Mouse (Mus musculus) natural killer cell, adult 2 months (primary cell): ENCODE measurements around the gene Rab31.
A peak's percentile ranks its signal among the peaks of the same experiment; 100 is the strongest.

Source experiments
- DNase-seq, 2 experiments: peaks; one replicate each; pipeline ENCODE4 v3.0.0; 2022; ENCODE audit warnings: low spot score in 2 of 2

Gene Rab31

GRCm38 (mm10) chr17:65783182-65784161, 10.9 kb upstream of the Rab31 start:
- peak; percentile 60 to 72 for DNase-seq

- peak; percentile 49 to 60 for DNase-seq
Measured at GRCm38 (mm10) chr17:65782551-65783141, 10.1 kb upstream of the Rab31 start, which contains the start of gene Ppp4r1. Gene Ppp4r1 (plus strand): TSS chr17:65782573.

- DNase-seq: no peak
Measured at GRCm38 (mm10) chr17:65780970-65781369, 8.4 kb upstream of the Rab31 start.

GRCm38 (mm10) chr17:65777461-65777860, 4.9 kb upstream of the Rab31 start:
- DNase-seq: no peak

GRCm38 (mm10) chr17:65776228-65776627, 3.7 kb upstream of the Rab31 start:
- DNase-seq: no peak

GRCm38 (mm10) chr17:65774439-65774838, 1.9 kb upstream of the Rab31 start:
- no peak for DNase-seq

GRCm38 (mm10) chr17:65773617-65774016, 1.1 kb upstream of the Rab31 start:
- no peak for DNase-seq

GRCm38 (mm10) chr17:65770982-65771915, 1.3 kb downstream of the Rab31 start:
- peak; percentile 6 to 23 for DNase-seq

GRCm38 (mm10) chr17:65768486-65768885, 4.1 kb downstream of the Rab31 start:
- no peak for DNase-seq

- no peak for DNase-seq
Measured at GRCm38 (mm10) chr17:65763221-65763620, 9.3 kb downstream of the Rab31 start.

- DNase-seq: no peak
Measured at GRCm38 (mm10) chr17:65757150-65757549, 15.4 kb downstream of the Rab31 start.

- no peak for DNase-seq
Measured at GRCm38 (mm10) chr17:65755857-65756256, 16.7 kb downstream of the Rab31 start.

GRCm38 (mm10) chr17:65753130-65753529, 19.4 kb downstream of the Rab31 start:
- no peak for DNase-seq

- DNase-seq: no peak
Measured at GRCm38 (mm10) chr17:65750301-65750700, 22.3 kb downstream of the Rab31 start.

- DNase-seq: no peak
Measured at GRCm38 (mm10) chr17:65749803-65750202, 22.7 kb downstream of the Rab31 start.

- no peak for DNase-seq
Measured at GRCm38 (mm10) chr17:65748997-65749396, 23.6 kb downstream of the Rab31 start.

GRCm38 (mm10) chr17:65746314-65746713, 26.2 kb downstream of the Rab31 start:
- DNase-seq: no peak

- DNase-seq: no peak
Measured at GRCm38 (mm10) chr17:65743664-65744330, 28.8 kb downstream of the Rab31 start.

GRCm38 (mm10) chr17:65742969-65743368, 29.6 kb downstream of the Rab31 start:
- no peak for DNase-seq

- DNase-seq: no peak
Measured at GRCm38 (mm10) chr17:65742245-65742905, 30.2 kb downstream of the Rab31 start.

- DNase-seq: no peak
Measured at GRCm38 (mm10) chr17:65741565-65741964, 31.0 kb downstream of the Rab31 start.
